Mouse (Mus musculus): ENCODE measurements at regions not wholly inside any gene's neighbourhood (a gene's known extent, or its start where the extent isn't known, plus 50 kb on each side); places are given as distances from the start of the nearest gene placed in this dataset.

DNA sequence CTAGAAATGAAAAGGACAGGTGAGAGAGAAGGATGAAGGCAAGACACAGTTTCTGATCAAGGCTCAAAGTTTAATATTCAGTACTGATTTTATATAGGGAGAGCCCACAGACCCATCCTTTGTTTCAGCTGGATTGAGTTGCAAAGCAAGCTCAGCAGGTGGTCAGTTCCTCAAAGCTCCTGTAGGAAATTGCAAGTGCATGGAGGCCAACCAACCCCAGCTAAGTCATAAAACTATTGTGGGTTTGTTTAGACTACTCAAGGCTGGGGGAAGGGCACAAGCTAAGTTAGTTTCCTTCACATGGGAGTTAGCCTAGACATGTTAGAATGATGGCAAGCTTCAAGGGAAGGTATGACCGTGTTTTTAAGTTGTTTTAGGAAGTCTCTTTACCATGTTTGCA is 528.3 kb upstream of the Large1 start:
- TF ChIP-seq SMC3 (IDR thresholded peaks at IDR 0.05; ENCODE audit: low read depth, low read length), result no peak
- TF ChIP-seq NRF1 (IDR thresholded peaks at IDR 0.05; ENCODE audit: insufficient read depth, low read depth, low read length, poor library complexity, severe bottlenecking), result no peak
- TF ChIP-seq CTCF (IDR thresholded peaks at IDR 0.05 in 2 of 3, conservative IDR thresholded peaks at IDR 0.05 in 1 of 3; ENCODE audit: control insufficient read depth in 1 of 3, insufficient read depth in 1 of 3, low read depth in 2 of 3, low read length in 3 of 3, poor library complexity in 1 of 3, severe bottlenecking in 1 of 3), result no peak
- TF ChIP-seq POLR2A (IDR thresholded peaks at IDR 0.05; ENCODE audit: control insufficient read depth in 1 of 2, insufficient read depth in 1 of 2, low read depth in 1 of 2, low read length in 2 of 2, poor library complexity in 1 of 2), result no peak
- TF ChIP-seq ETS1 (IDR thresholded peaks at IDR 0.05; ENCODE audit: low read depth, low read length), result no peak
- no peak for TF ChIP-seq EP300 (IDR thresholded peaks at IDR 0.05; ENCODE audit: low read depth in 1 of 2, low read length in 2 of 2)
- no peak for TF ChIP-seq ZNF384 (IDR thresholded peaks at IDR 0.05; ENCODE audit: low read depth, low read length)
- no peak for TF ChIP-seq MEF2A (IDR thresholded peaks at IDR 0.05; ENCODE audit: extremely low read depth, insufficient replicate concordance, low read depth, low read length, poor library complexity, severe bottlenecking)
- no peak for TF ChIP-seq USF2 (IDR thresholded peaks at IDR 0.05; ENCODE audit: borderline replicate concordance in 1 of 2, insufficient read depth in 1 of 2, low read depth in 1 of 2, low read length in 2 of 2)
- no peak for TF ChIP-seq POLR2AphosphoS2 (IDR thresholded peaks at IDR 0.05; ENCODE audit: low read length)

Data from MEL (cell line).